Mouse (Mus musculus): ENCODE measurements around the gene Tipin. TPM values are rescaled to one million over a fixed set of nuclear protein-coding genes. Genes with fewer than 3 reads are reported as not detected.

The Tipin gene
- polyA plus RNA-seq (2012; rRNA removed), result 1.4 and 3.0 TPM in 2 replicates

DNA sequence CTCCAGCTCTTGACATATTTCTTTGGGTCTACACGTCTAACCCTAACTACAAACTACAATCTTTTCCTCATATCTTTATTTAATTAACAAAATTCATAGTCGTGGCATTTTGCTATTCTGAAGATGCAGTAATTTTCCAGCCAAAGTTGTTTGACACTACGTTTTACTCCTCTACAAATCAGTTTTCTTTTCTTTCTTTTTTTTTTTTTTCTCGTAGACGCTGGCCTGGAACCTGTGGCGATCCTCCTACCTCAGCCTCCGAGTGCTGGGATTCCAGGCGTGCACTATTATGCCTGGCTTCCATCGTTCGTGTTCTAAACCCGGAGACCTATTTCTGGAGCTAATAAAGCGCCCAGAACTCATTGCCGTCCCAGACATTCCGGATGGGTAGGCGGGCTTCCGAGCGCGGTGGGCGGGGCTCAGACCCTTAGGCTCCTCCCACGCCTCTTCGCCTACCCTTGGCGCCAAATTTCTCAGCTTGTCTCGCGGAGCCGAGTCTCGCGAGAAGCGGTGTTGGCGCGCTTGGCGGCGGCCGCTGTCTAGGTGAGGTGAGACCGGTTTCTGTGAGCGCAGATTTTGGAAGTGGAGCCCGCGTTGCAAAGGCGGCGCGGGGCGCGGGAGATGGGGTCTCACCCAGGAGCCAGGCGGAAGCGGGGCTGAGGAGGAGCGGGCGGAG, at the start of gene Tipin:
Gene Tipin (plus strand): TSS at position 477 of the 676 bp plus-strand sequence.

DNA sequence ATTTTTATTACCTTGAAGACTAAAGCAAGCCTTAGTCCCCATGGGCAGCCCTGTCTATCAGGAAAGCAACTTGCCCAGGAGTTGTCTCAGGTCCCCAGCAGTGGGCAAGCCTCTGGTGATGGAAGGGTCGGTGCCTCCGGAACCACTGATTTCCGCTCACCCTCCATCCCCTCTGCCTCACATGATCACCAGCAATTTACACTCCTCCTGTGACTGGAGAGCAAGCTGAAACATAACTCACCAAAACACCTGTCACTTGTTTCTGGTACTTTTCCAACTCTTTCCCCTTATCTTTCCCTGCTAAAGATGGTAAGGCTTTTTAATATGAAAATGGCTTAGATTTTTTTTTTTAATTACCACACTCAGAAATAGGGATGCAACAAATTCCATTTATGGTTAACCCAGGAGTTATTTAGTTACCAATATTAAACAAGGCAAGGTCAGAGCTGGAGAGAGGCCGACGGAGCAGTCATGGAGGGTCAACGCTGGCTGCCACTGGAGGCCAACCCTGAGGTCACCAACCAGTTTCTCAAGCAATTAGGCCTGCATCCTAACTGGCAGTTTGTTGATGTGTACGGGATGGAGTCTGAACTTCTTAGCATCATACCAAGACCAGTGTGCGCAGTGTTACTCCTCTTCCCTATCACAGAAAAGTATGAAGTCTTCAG, 46.5 kb upstream of the Tipin start, which contains the start of gene Uchl4:
Gene Uchl4 (plus strand): TSS at position 434 of the 668 bp plus-strand sequence.

DNA sequence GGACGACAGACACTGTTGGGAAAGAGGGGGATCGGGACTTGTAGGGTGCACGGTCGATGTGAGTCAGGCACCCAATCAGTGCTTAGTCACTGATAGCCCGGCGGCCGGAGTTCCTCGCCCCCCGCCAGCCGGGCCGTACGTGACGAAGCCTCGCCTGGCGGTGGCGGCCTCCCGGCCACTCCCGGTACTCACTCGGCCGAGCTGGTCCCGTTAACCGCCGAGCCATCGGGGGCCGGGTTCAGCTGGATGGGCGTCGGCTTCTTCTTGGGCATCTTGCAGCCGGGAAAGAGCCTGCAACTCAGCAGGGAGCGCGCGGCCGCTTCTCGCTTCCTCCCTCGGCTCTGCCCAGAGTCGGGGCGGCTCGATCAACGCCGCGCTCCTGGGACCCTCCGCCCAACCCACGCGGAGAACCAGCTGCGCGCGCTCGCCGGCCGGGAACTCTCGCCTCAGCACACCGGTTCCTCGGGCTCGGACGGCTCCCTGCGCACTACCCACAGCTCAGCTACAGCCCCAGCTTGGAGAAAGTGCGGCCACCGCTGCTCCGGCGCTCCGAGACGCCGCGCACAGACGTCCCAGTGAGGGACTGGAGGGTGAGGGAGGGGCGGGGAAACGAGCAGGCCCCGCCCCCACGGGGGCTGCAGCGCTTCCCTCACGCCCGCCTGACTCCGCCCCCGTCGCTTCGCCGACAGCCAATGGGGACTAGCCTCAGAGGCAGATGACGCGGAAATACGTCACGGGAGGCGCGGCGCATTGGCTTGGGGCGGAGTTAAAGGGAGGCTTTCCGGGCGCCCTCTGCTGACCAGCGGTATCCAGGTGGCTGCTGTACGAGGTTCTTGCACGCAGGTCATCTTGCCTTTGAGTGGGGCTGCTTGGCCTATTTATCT, 28.1 kb upstream of the Tipin start, which contains the start of gene Map2k1:
Gene Map2k1 (minus strand): TSS at position 611 of the 884 bp plus-strand sequence.

DNA sequence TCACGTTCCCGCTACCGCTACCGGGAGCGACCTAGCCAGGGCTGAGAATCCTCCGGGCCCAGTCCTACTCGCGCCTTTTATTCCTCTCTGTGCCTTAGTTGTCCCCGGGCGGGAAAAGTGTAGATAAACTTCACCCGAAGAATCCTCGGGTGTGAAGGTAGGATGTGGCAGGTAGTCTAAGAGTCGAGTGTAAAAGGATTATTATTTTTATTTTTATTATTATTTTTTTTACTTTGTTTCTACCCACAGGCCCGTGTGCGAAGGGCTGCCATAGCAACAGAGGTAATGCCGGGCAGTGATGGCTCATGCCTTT, 59.8 kb downstream of the Tipin start, which contains the start of gene Dis3l:
Gene Dis3l (minus strand): TSS at position 35 of the 313 bp plus-strand sequence.

Other genes starting within 250 kb of the Tipin start
- gene Lctl, start 164.4 kb upstream of the Tipin start, polyA plus RNA-seq (2012; rRNA removed), result 1.1 and 2.3 TPM in 2 replicates
- 2.4 and 2.6 TPM in 2 replicates for gene Zwilch, start 108.5 kb upstream of the Tipin start, polyA plus RNA-seq (2012; rRNA removed)
- 374 and 555 TPM in 2 replicates for gene Rpl4, start 108.2 kb upstream of the Tipin start, polyA plus RNA-seq (2012; rRNA removed)
- 5.7 and 7.2 TPM in 2 replicates for gene Snapc5, start 102.3 kb upstream of the Tipin start, polyA plus RNA-seq (2012; rRNA removed)
- gene Uchl4, start 46.4 kb upstream of the Tipin start, polyA plus RNA-seq (2012; rRNA removed), result not detected in 2 replicates
- 44.9 and 52.7 TPM in 2 replicates for gene Map2k1, start 27.9 kb upstream of the Tipin start, polyA plus RNA-seq (2012; rRNA removed)
- gene Dis3l, start 59.7 kb downstream of the Tipin start, polyA plus RNA-seq (2012; rRNA removed), result 19.6 and 43.0 TPM in 2 replicates
- gene Megf11, start 104.0 kb downstream of the Tipin start, polyA plus RNA-seq (2012; rRNA removed), result 0.92 and 0.94 TPM in 2 replicates